Mouse (Mus musculus): ENCODE data around the gene Gm42791. TPM values are rescaled to one million over a fixed set of nuclear protein-coding genes. Genes with fewer than 3 reads are reported as not detected.

Gm42791 gene
- total RNA-seq, 2 experiments from 2014 or later: 14.8 to 36.1 TPM

GRCm38 (mm10) chr5:148935071-148935821, 59.7 kb downstream of the Gm42791 start:
- intact Hi-C loops (cut with DNase I): no loop called here

GRCm38 (mm10) chr5:148934457-148934856, 60.5 kb downstream of the Gm42791 start:
- intact Hi-C loops (cut with DNase I): no loop called here

More at GRCm38 (mm10) chr5:148935071-148935821, 59.7 kb downstream of the Gm42791 start:
- DNase-seq (ENCODE audit: low spot score in 2 of 2): no peak

GRCm38 (mm10) chr5:148933767-148934166, 61.2 kb downstream of the Gm42791 start:
- intact Hi-C loops (cut with DNase I): no loop called here
- DNase-seq (ENCODE audit: low spot score in 2 of 2): no peak

More at GRCm38 (mm10) chr5:148934457-148934856, 60.5 kb downstream of the Gm42791 start:
- DNase-seq (ENCODE audit: low spot score in 2 of 2): no peak

- intact Hi-C loops (cut with DNase I): no loop called here
- DNase-seq (ENCODE audit: low spot score in 2 of 2): no peak
Observed at GRCm38 (mm10) chr5:148931301-148931700, 63.6 kb downstream of the Gm42791 start.

- intact Hi-C loops (cut with DNase I): loop anchor here (2.0 kb wide), 3 partner anchors 30 to 256 kb away; partner anchors contain the start of genes Gm42791, Hmgb1 and Uspl1
Observed at GRCm38 (mm10) chr5:148929116-148929449, 65.9 kb downstream of the Gm42791 start, which contains the start of gene Katnal1. Gene Katnal1, minus strand, starts transcription at chr5:148929320.

GRCm38 (mm10) chr5:148928382-148929115, 66.4 kb downstream of the Gm42791 start:
- intact Hi-C loops (cut with DNase I): loop anchor here (2.0 kb wide), 3 partner anchors 30 to 256 kb away; partner anchors contain the start of genes Gm42791, Hmgb1 and Uspl1
- peak; percentile 94 to 96 for DNase-seq (ENCODE audit: low spot score in 2 of 2)

More at GRCm38 (mm10) chr5:148929116-148929449, 65.9 kb downstream of the Gm42791 start, which contains the start of gene Katnal1:
- no peak for DNase-seq (ENCODE audit: low spot score in 2 of 2)

- no peak for DNase-seq (ENCODE audit: low spot score in 2 of 2)
- intact Hi-C loops (cut with DNase I): loop anchor here (2.0 kb wide), 3 partner anchors 31 to 257 kb away; partner anchors contain the start of genes Gm42791, Hmgb1 and Uspl1
Observed at GRCm38 (mm10) chr5:148927717-148928223, 67.2 kb downstream of the Gm42791 start.

GRCm38 (mm10) chr5:148924586-148924985, 70.4 kb downstream of the Gm42791 start:
- no peak for DNase-seq (ENCODE audit: low spot score in 2 of 2)
- intact Hi-C loops (cut with DNase I): no loop called here

GRCm38 (mm10) chr5:148924051-148924450, 70.9 kb downstream of the Gm42791 start:
- intact Hi-C loops (cut with DNase I): no loop called here
- DNase-seq (ENCODE audit: low spot score in 2 of 2): no peak

GRCm38 (mm10) chr5:148923408-148923807, 71.5 kb downstream of the Gm42791 start:
- intact Hi-C loops (cut with DNase I): no loop called here
- no peak for DNase-seq (ENCODE audit: low spot score in 2 of 2)

- intact Hi-C loops (cut with DNase I): no loop called here
- no peak for DNase-seq (ENCODE audit: low spot score in 2 of 2)
Observed at GRCm38 (mm10) chr5:148922773-148923172, 72.2 kb downstream of the Gm42791 start.

- no peak for DNase-seq (ENCODE audit: low spot score in 2 of 2)
- intact Hi-C loops (cut with DNase I): no loop called here
Observed at GRCm38 (mm10) chr5:148918049-148918448, 76.9 kb downstream of the Gm42791 start.

- intact Hi-C loops (cut with DNase I): no loop called here
Observed at GRCm38 (mm10) chr5:148916775-148917174, 78.2 kb downstream of the Gm42791 start.

GRCm38 (mm10) chr5:148912262-148912661, 82.7 kb downstream of the Gm42791 start:
- DNase-seq (ENCODE audit: low spot score in 2 of 2): no peak
- intact Hi-C loops (cut with DNase I): no loop called here

More at GRCm38 (mm10) chr5:148916775-148917174, 78.2 kb downstream of the Gm42791 start:
- DNase-seq (ENCODE audit: low spot score in 2 of 2): no peak

- no peak for DNase-seq (ENCODE audit: low spot score in 2 of 2)
- intact Hi-C loops (cut with DNase I): no loop called here
Observed at GRCm38 (mm10) chr5:148910066-148910465, 84.9 kb downstream of the Gm42791 start.

GRCm38 (mm10) chr5:148909402-148909801, 85.5 kb downstream of the Gm42791 start:
- DNase-seq (ENCODE audit: low spot score in 2 of 2): no peak
- intact Hi-C loops (cut with DNase I): no loop called here

GRCm38 (mm10) chr5:148909057-148909395, 85.9 kb downstream of the Gm42791 start:
- DNase-seq (ENCODE audit: low spot score in 2 of 2): no peak
- intact Hi-C loops (cut with DNase I): no loop called here

GRCm38 (mm10) chr5:148908191-148909056, 86.5 kb downstream of the Gm42791 start:
- no peak for DNase-seq (ENCODE audit: low spot score in 2 of 2)
- intact Hi-C loops (cut with DNase I): no loop called here

- intact Hi-C loops (cut with DNase I): no loop called here
- no peak for DNase-seq (ENCODE audit: low spot score in 2 of 2)
Observed at GRCm38 (mm10) chr5:148906305-148906704, 88.6 kb downstream of the Gm42791 start.
